Mouse (Mus musculus): Measurements from ENCODE around the gene Ntn4. TPM values are rescaled to one million over a fixed set of nuclear protein-coding genes. Genes with fewer than 3 reads are reported as not detected.

The Ntn4 gene
- polyA plus RNA-seq, 1 experiment from 2014 or later = 2.0 TPM

- H3K4me2 ChIP-seq (ENCODE audit: low read length) = no peak overlapping the region
- ATAC-seq (ENCODE audit: low FRiP score, low TSS enrichment) (no peak), DNase-seq (no peak)
- WGBS = 78% methylated on average over 21 of the region's 21 CpGs
- H3K4me3 ChIP-seq (replicated peaks; ENCODE audit: low read depth, low read length) = no peak overlapping the region
- 0 out of 2 replicates have a peak, but pooled peaks cover 4% of the 10 kb centered on the region for H3K4me1 ChIP-seq (ENCODE audit: control insufficient read depth, insufficient read depth, low read length)
- H3K36me3 ChIP-seq (ENCODE audit: control insufficient read depth, insufficient read depth, low read length) = 0 out of 2 replicates have a peak, but pooled peaks cover 3% of the 10 kb centered on the region
- H3K9ac ChIP-seq (replicated peaks; ENCODE audit: low read length) = no peak overlapping the region
- H3K27ac ChIP-seq (replicated peaks; ENCODE audit: low read depth, low read length) = no peak overlapping the region
- H3K27me3 ChIP-seq (ENCODE audit: control insufficient read depth, insufficient read depth, low read length) = no peaks in the 10 kb centered on the region
- H3K9me3 ChIP-seq (ENCODE audit: control insufficient read depth, low read length) = no peaks in the 10 kb centered on the region
These were observed 109.0 kb downstream of the Ntn4 start for GRCm38 (mm10) chr10:93749267-93750192.

- Histone ChIP-seq H3K27me3 (ENCODE audit: control insufficient read depth, insufficient read depth, low read length) (no peaks in the 10 kb centered on the region), H3K4me2 (ENCODE audit: low read length) (0 out of 2 replicates have a peak overlapping the region, but pooled peaks have one; percentile 3), H3K9ac (replicated peaks; ENCODE audit: low read length) (0 out of 2 replicates have a peak overlapping the region, but pooled peaks have one; percentile 14), H3K4me1 (ENCODE audit: control insufficient read depth, insufficient read depth, low read length) (0 out of 2 replicates have a peak, but pooled peaks cover 4% of the 10 kb centered on the region), H3K36me3 (ENCODE audit: control insufficient read depth, insufficient read depth, low read length) (no peaks in the 10 kb centered on the region), H3K4me3 (replicated peaks; ENCODE audit: low read depth, low read length) (no peak overlapping the region), H3K27ac (replicated peaks; ENCODE audit: low read depth, low read length) (no peak overlapping the region), H3K9me3 (ENCODE audit: control insufficient read depth, low read length) (no peaks in the 10 kb centered on the region)
- 23% methylated on average over 14 of the region's 14 CpGs for WGBS
- DNase-seq (peak; percentile 75), ATAC-seq (ENCODE audit: low FRiP score, low TSS enrichment) (peak; percentile 37; the same call in 1 of the 2 replicates)
These were observed 110.8 kb downstream of the Ntn4 start for GRCm38 (mm10) chr10:93751302-93751701.

GRCm38 (mm10) chr10:93753711-93754391, 113.4 kb downstream of the Ntn4 start:
- Histone ChIP-seq H3K9ac (replicated peaks; ENCODE audit: low read length) (no peak overlapping the region), H3K27me3 (ENCODE audit: control insufficient read depth, insufficient read depth, low read length) (no peaks in the 10 kb centered on the region), H3K4me1 (ENCODE audit: control insufficient read depth, insufficient read depth, low read length) (0 out of 2 replicates have a peak, but pooled peaks cover 4% of the 10 kb centered on the region), H3K9me3 (ENCODE audit: control insufficient read depth, low read length) (no peaks in the 10 kb centered on the region), H3K4me2 (ENCODE audit: low read length) (no peak overlapping the region), H3K36me3 (ENCODE audit: control insufficient read depth, insufficient read depth, low read length) (no peaks in the 10 kb centered on the region), H3K4me3 (replicated peaks; ENCODE audit: low read depth, low read length) (no peak overlapping the region), H3K27ac (replicated peaks; ENCODE audit: low read depth, low read length) (no peak overlapping the region)
- DNase-seq (no peak), ATAC-seq (ENCODE audit: low FRiP score, low TSS enrichment) (no peak)
- 73% methylated on average over 13 of the region's 13 CpGs for WGBS

GRCm38 (mm10) chr10:93756211-93756610, 115.7 kb downstream of the Ntn4 start:
- H3K27ac ChIP-seq (replicated peaks; ENCODE audit: low read depth, low read length) = no peak overlapping the region
- 26% methylated on average over 10 of the region's 10 CpGs for WGBS
- no peaks in the 10 kb centered on the region for H3K27me3 ChIP-seq (ENCODE audit: control insufficient read depth, insufficient read depth, low read length)
- no peaks in the 10 kb centered on the region for H3K9me3 ChIP-seq (ENCODE audit: control insufficient read depth, low read length)
- no peak overlapping the region for H3K4me2 ChIP-seq (ENCODE audit: low read length)
- no peak overlapping the region for H3K4me3 ChIP-seq (replicated peaks; ENCODE audit: low read depth, low read length)
- DNase-seq = no peak
- no peak overlapping the region for H3K9ac ChIP-seq (replicated peaks; ENCODE audit: low read length)
- ATAC-seq (ENCODE audit: low FRiP score, low TSS enrichment) = no peak
- no peaks in the 10 kb centered on the region for H3K36me3 ChIP-seq (ENCODE audit: control insufficient read depth, insufficient read depth, low read length)
- 0 out of 2 replicates have a peak, but pooled peaks cover 3% of the 10 kb centered on the region for H3K4me1 ChIP-seq (ENCODE audit: control insufficient read depth, insufficient read depth, low read length)

GRCm38 (mm10) chr10:93759644-93760043, 119.2 kb downstream of the Ntn4 start:
- H3K4me2 ChIP-seq (ENCODE audit: low read length) = no peak overlapping the region
- no peak overlapping the region for H3K4me3 ChIP-seq (replicated peaks; ENCODE audit: low read depth, low read length)
- no peaks in the 10 kb centered on the region for H3K27me3 ChIP-seq (ENCODE audit: control insufficient read depth, insufficient read depth, low read length)
- DNase-seq = no peak
- ATAC-seq (ENCODE audit: low FRiP score, low TSS enrichment) = no peak
- H3K4me1 ChIP-seq (ENCODE audit: control insufficient read depth, insufficient read depth, low read length) = no peaks in the 10 kb centered on the region
- H3K9ac ChIP-seq (replicated peaks; ENCODE audit: low read length) = no peak overlapping the region
- no peaks in the 10 kb centered on the region for H3K9me3 ChIP-seq (ENCODE audit: control insufficient read depth, low read length)
- H3K36me3 ChIP-seq (ENCODE audit: control insufficient read depth, insufficient read depth, low read length) = no peaks in the 10 kb centered on the region
- no peak overlapping the region for H3K27ac ChIP-seq (replicated peaks; ENCODE audit: low read depth, low read length)
- 76% methylated on average over 4 of the region's 4 CpGs for WGBS

- DNase-seq = no peak
- no peak overlapping the region for H3K27ac ChIP-seq (replicated peaks; ENCODE audit: low read depth, low read length)
- no peak for ATAC-seq (ENCODE audit: low FRiP score, low TSS enrichment)
These were observed 119.9 kb downstream of the Ntn4 start for GRCm38 (mm10) chr10:93760429-93760828.

GRCm38 (mm10) chr10:93763074-93763473, 122.6 kb downstream of the Ntn4 start:
- Histone ChIP-seq H3K4me1 (ENCODE audit: control insufficient read depth, insufficient read depth, low read length) (no peaks in the 10 kb centered on the region), H3K27me3 (ENCODE audit: control insufficient read depth, insufficient read depth, low read length) (no peaks in the 10 kb centered on the region), H3K27ac (replicated peaks; ENCODE audit: low read depth, low read length) (no peak overlapping the region), H3K4me3 (replicated peaks; ENCODE audit: low read depth, low read length) (no peak overlapping the region), H3K36me3 (ENCODE audit: control insufficient read depth, insufficient read depth, low read length) (no peaks in the 10 kb centered on the region), H3K9me3 (ENCODE audit: control insufficient read depth, low read length) (no peaks in the 10 kb centered on the region), H3K4me2 (ENCODE audit: low read length) (no peak overlapping the region), H3K9ac (replicated peaks; ENCODE audit: low read length) (no peak overlapping the region)
- DNase-seq (peak; percentile 28), ATAC-seq (ENCODE audit: low FRiP score, low TSS enrichment) (no peak)
- 39% methylated on average over 5 of the region's 5 CpGs for WGBS

More at GRCm38 (mm10) chr10:93760429-93760828, 119.9 kb downstream of the Ntn4 start:
- no peaks in the 10 kb centered on the region for H3K36me3 ChIP-seq (ENCODE audit: control insufficient read depth, insufficient read depth, low read length)
- no peaks in the 10 kb centered on the region for H3K27me3 ChIP-seq (ENCODE audit: control insufficient read depth, insufficient read depth, low read length)
- no peaks in the 10 kb centered on the region for H3K9me3 ChIP-seq (ENCODE audit: control insufficient read depth, low read length)
- WGBS = 84% methylated on average over 5 of the region's 5 CpGs
- H3K4me3 ChIP-seq (replicated peaks; ENCODE audit: low read depth, low read length) = no peak overlapping the region
- no peak overlapping the region for H3K9ac ChIP-seq (replicated peaks; ENCODE audit: low read length)
- H3K4me2 ChIP-seq (ENCODE audit: low read length) = no peak overlapping the region
- H3K4me1 ChIP-seq (ENCODE audit: control insufficient read depth, insufficient read depth, low read length) = no peaks in the 10 kb centered on the region

- DNase-seq = no peak
These were observed 125.7 kb downstream of the Ntn4 start for GRCm38 (mm10) chr10:93766221-93766620.

More at GRCm38 (mm10) chr10:93766221-93766620, 125.7 kb downstream of the Ntn4 start:
- Histone ChIP-seq H3K9me3 (ENCODE audit: control insufficient read depth, low read length) (no peaks in the 10 kb centered on the region), H3K4me3 (replicated peaks; ENCODE audit: low read depth, low read length) (no peak overlapping the region), H3K27ac (replicated peaks; ENCODE audit: low read depth, low read length) (no peak overlapping the region), H3K36me3 (ENCODE audit: control insufficient read depth, insufficient read depth, low read length) (no peaks in the 10 kb centered on the region), H3K4me2 (ENCODE audit: low read length) (no peak overlapping the region), H3K4me1 (ENCODE audit: control insufficient read depth, insufficient read depth, low read length) (no peaks in the 10 kb centered on the region), H3K9ac (replicated peaks; ENCODE audit: low read length) (no peak overlapping the region), H3K27me3 (ENCODE audit: control insufficient read depth, insufficient read depth, low read length) (no peaks in the 10 kb centered on the region)
- WGBS = 90% methylated on average over 5 of the region's 5 CpGs
- ATAC-seq (ENCODE audit: low FRiP score, low TSS enrichment) = no peak

Data from midbrain, embryonic 14.5 days (tissue).